Mouse (Mus musculus) stomach, postnatal 0 days (tissue): Measurements from ENCODE around the gene Unc13b. TPM values are rescaled to one million over a fixed set of nuclear protein-coding genes. Genes with fewer than 3 reads are reported as not detected.

Experiments used
- ATAC-seq: fragments of 200-750 bp; cut with Nextera tagmentation; 2 replicates; pipeline ENCODE4 v1.8.0; 2017; ENCODE audit not compliant: low FRiP score, low TSS enrichment
- DNase-seq: peaks from one replicate; pipeline ENCODE4 v3.0.0-alpha.2; 2016; ENCODE audit warnings: low spot score
- H3K27ac ChIP-seq: fragments of 300-500 bp; sonication (generic); replicated peaks from 2 replicates; pipeline ENCODE4 v1.5.1; 2014; ENCODE audit warnings: mild to moderate bottlenecking, control low read depth
- H3K27me3 ChIP-seq: fragments of 300-500 bp; sonication (generic); 2 replicates; pipeline ENCODE4 v1.6.1; 2014; ENCODE audit warnings: low read length; ENCODE audit not compliant: control insufficient read depth, insufficient read depth
- H3K36me3 ChIP-seq: fragments of 300-500 bp; sonication (generic); 2 replicates; pipeline ENCODE4 v1.6.1; 2014; ENCODE audit warnings: low read length, mixed read lengths; ENCODE audit not compliant: control insufficient read depth, insufficient read depth
- H3K4me1 ChIP-seq: fragments of 300-500 bp; sonication (generic); replicated peaks from 2 replicates; pipeline ENCODE4 v1.6.1; 2014; ENCODE audit warnings: antibody characterized with exemption; ENCODE audit not compliant: control insufficient read depth, insufficient read depth
- H3K4me2 ChIP-seq: fragments of 300-500 bp; sonication (generic); replicated peaks from 2 replicates; pipeline ENCODE4 v1.6.1; 2014; ENCODE audit warnings: low read depth, mild to moderate bottlenecking, control low read depth, moderate library complexity
- H3K4me3 ChIP-seq: fragments of 300-500 bp; sonication (generic); 2 replicates; pipeline ENCODE4 v1.5.1; 2014; ENCODE audit warnings: low read depth, low read length, control low read depth
- H3K9ac ChIP-seq: fragments of 300-500 bp; sonication (generic); 2 replicates; pipeline ENCODE4 v1.6.1; 2014; ENCODE audit warnings: mild to moderate bottlenecking, low read length, control low read depth, mixed read lengths
- H3K9me3 ChIP-seq: fragments of 300-500 bp; sonication (generic); 2 replicates; pipeline ENCODE4 v1.6.1; 2016; ENCODE audit warnings: low read length; ENCODE audit not compliant: control insufficient read depth
- CTCF ChIP-seq: IDR thresholded peaks from 2 replicates; pipeline ENCODE4 v1.5.1; 2016; ENCODE audit warnings: antibody characterized with exemption, low read depth, mild to moderate bottlenecking, moderate library complexity
- EP300 ChIP-seq: optimal IDR thresholded peaks from 2 replicates; pipeline ENCODE3; 2016; ENCODE audit warnings: antibody characterized with exemption
- WGBS: fragments of 180-500 bp; shearing (Covaris S2); extraction: QIAGEN DNeasy Blood & Tissue Kit; methylation state at CpG from one replicate; pipeline ENCODE4 v1.1.7; 2014; 5-methylcytosine and 5-hydroxymethylcytosine counted together
- polyA plus RNA-seq: library from polyadenylated mRNA; unstranded; fragments of >200 nt; fragmentation: Nextera tagmentation; extraction: Ambion mirVana; gene quantifications from 2 replicates; pipeline ENCODE4 v1.2.1, GENCODE M21; 2015

Unc13b gene
- polyA plus RNA-seq, 1 experiment from 2014 or later: 3.2 TPM

GRCm38 (mm10) chr4:43217997-43218396, 159.2 kb downstream of the Unc13b start:
- H3K9ac ChIP-seq: no peak overlapping the region
- H3K36me3 ChIP-seq: no peaks in the 10 kb centered on the region
- H3K27me3 ChIP-seq: no peaks in the 10 kb centered on the region
- H3K27ac ChIP-seq: no peak overlapping the region
- no peaks in the 10 kb centered on the region for H3K9me3 ChIP-seq
- no peaks in the 10 kb centered on the region for H3K4me1 ChIP-seq
- no peak for TF ChIP-seq CTCF
- TF ChIP-seq EP300: no peak
- no peak for DNase-seq
- no peak for ATAC-seq
- H3K4me2 ChIP-seq: no peak overlapping the region
- WGBS: 83% methylated on average over 1 of the region's 1 CpGs
- no peak overlapping the region for H3K4me3 ChIP-seq

- Histone ChIP-seq H3K4me3 (no peak overlapping the region), H3K36me3 (no peaks in the 10 kb centered on the region), H3K4me2 (no peak overlapping the region), H3K4me1 (no peaks in the 10 kb centered on the region), H3K9me3 (no peaks in the 10 kb centered on the region), H3K27ac (no peak overlapping the region), H3K27me3 (no peaks in the 10 kb centered on the region), H3K9ac (no peak overlapping the region)
- ATAC-seq (no peak), DNase-seq (no peak)
- 92% methylated on average over 3 of the region's 3 CpGs for WGBS
- TF ChIP-seq CTCF: no peak
- TF ChIP-seq EP300: no peak
Observed at GRCm38 (mm10) chr4:43231821-43232220, 173.1 kb downstream of the Unc13b start.

DNA sequence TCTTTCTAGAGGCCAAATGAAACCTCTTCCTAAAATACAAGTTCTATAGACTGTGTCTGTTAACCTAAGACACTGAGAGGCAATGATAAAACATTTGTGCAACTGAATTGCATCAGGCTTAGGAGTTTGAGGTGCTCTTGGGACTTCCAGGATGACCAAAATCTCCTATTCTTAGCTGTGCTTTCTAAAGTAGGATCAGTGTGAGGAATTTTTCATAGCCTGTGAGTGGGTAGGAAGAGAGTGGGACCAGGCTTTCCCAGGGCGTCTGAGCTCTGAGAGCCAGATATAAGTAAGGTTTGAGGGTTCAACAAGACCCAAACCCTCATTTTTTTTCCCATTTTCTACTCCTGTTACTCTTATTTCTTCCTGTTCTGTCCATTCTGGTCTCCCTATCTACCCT, 174.2 kb downstream of the Unc13b start:
- Histone ChIP-seq H3K9me3 (no peaks in the 10 kb centered on the region), H3K36me3 (no peaks in the 10 kb centered on the region), H3K27ac (no peak overlapping the region), H3K4me3 (no peak overlapping the region), H3K4me1 (no peaks in the 10 kb centered on the region), H3K9ac (no peak overlapping the region), H3K27me3 (no peaks in the 10 kb centered on the region), H3K4me2 (no peak overlapping the region)
- DNase-seq (no peak), ATAC-seq (no peak)
- 86% methylated on average over 1 of the region's 1 CpGs for WGBS
- TF ChIP-seq EP300: no peak
- no peak for TF ChIP-seq CTCF

- no peak overlapping the region for H3K4me3 ChIP-seq
- H3K4me1 ChIP-seq: no peaks in the 10 kb centered on the region
- ATAC-seq (no peak), DNase-seq (no peak)
- TF ChIP-seq CTCF (no peak), EP300 (no peak)
- no peaks in the 10 kb centered on the region for H3K27me3 ChIP-seq
- WGBS: 83% methylated on average over 6 of the region's 6 CpGs
- H3K36me3 ChIP-seq: no peaks in the 10 kb centered on the region
- no peak overlapping the region for H3K4me2 ChIP-seq
- no peak overlapping the region for H3K9ac ChIP-seq
- H3K27ac ChIP-seq: no peak overlapping the region
- no peaks in the 10 kb centered on the region for H3K9me3 ChIP-seq
Observed at GRCm38 (mm10) chr4:43233489-43233888, 174.7 kb downstream of the Unc13b start.

DNA sequence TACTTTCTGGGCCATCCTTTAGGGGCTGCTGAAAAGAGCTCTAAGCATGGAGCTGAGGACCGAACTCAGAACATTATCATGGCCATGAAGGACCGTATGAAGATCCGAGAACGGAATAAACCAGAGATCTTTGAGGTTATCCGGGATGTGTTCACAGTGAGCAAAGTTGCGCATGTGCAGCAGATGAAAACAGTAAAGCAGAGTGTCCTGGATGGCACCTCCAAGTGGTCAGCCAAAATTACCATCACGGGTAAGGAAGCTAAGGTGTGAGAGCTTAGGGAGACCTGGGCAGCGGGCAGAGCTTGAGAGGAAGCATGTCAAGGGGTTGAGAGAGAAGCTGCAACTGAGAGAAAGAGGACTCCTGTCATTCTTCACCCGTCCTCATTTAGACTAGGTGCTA, 178.1 kb downstream of the Unc13b start:
- 91% methylated on average over 9 of the region's 9 CpGs for WGBS

GRCm38 (mm10) chr4:43240716-43241115, 182.0 kb downstream of the Unc13b start:
- DNase-seq: no peak
- 76% methylated on average over 1 of the region's 1 CpGs for WGBS
- no peaks in the 10 kb centered on the region for H3K27me3 ChIP-seq
- no peak overlapping the region for H3K4me3 ChIP-seq
- no peaks in the 10 kb centered on the region for H3K9me3 ChIP-seq
- no peak overlapping the region for H3K27ac ChIP-seq
- H3K36me3 ChIP-seq: no peaks in the 10 kb centered on the region
- TF ChIP-seq EP300 (no peak), CTCF (no peak)
- no peak for ATAC-seq
- H3K4me1 ChIP-seq: no peaks in the 10 kb centered on the region
- H3K9ac ChIP-seq: no peak overlapping the region
- H3K4me2 ChIP-seq: no peak overlapping the region

More for the DNA sequence above, 178.1 kb downstream of the Unc13b start:
- TF ChIP-seq EP300: no peak
- no peak for TF ChIP-seq CTCF
- ATAC-seq (no peak), DNase-seq (no peak)
- no peaks in the 10 kb centered on the region for H3K36me3 ChIP-seq
- no peaks in the 10 kb centered on the region for H3K27me3 ChIP-seq
- H3K4me1 ChIP-seq: no peaks in the 10 kb centered on the region
- no peak overlapping the region for H3K27ac ChIP-seq
- H3K9ac ChIP-seq: no peak overlapping the region
- no peaks in the 10 kb centered on the region for H3K9me3 ChIP-seq
- no peak overlapping the region for H3K4me3 ChIP-seq
- no peak overlapping the region for H3K4me2 ChIP-seq
